Mouse (Mus musculus) embryo, embryonic 10.5 days (tissue): ENCODE results near the gene Bbc3.

Source experiments
- DNase-seq: peaks from one replicate; pipeline ENCODE4 v3.0.0-alpha.2; 2015; ENCODE audit warnings: low spot score

Gene Bbc3

GRCm38 (mm10) chr7:16317094-16317493, 8.9 kb downstream of the Bbc3 start:
- no peak for DNase-seq

DNA sequence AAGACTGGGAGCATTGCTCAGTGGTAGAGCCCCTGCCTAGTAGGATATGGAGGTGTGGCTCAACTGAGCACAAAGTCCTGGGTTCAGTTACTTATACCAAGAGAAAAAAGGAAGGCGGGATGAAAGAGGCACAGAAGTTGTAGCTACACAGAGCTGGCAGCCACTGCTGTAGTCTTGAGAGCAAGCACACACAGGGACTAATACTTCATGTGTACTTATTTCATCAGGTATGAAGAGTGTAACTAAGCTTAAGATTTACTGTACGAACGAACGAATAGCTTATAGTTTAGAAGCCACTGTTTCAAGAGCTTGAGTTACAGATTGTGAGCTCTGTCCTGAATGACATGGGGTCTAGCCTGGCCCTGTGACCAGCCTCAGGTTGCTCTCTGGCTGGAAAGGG, 11.0 kb downstream of the Bbc3 start:
- no peak for DNase-seq

DNA sequence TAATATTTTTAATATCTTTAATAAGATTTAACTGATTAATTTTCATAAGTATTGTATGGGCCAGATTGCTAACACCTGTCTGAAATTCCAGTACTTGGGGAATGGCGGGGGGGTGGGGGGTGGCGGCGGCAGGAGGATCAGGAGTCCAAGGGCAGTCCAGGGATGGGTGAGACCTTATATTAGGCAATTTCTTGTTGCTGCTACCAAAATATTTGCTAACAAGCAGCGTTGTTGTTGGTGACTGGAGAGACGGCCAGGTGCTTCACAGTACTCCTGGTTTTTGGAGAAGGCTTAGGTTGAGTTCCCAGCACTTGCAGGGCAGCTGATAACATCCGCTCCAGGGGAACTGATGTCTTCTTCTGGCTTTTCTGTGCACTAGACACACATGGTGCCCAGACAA, 12.3 kb downstream of the Bbc3 start:
- no peak for DNase-seq

GRCm38 (mm10) chr7:16324661-16325060, 16.5 kb downstream of the Bbc3 start:
- no peak for DNase-seq

- peak; percentile 91 for DNase-seq
Observed at GRCm38 (mm10) chr7:16325920-16326606, 17.9 kb downstream of the Bbc3 start.

DNA sequence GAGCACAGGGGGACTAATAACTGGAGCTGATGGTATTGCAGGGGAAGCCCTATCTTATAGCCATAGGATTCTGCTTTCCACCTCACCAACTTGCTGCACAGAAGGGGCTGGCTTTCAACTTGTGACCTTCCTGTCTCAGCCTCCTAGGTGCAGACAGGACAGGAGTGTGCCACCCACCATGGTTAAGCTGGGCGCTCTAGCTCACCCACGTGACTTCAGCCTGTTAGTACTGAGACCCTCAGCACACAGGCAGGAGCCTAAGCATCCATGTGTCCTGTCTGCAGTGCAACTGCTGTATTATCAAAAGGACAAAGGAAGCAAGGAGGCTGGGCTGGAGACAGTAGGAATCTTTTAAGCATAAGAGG, 18.4 kb downstream of the Bbc3 start:
- no peak for DNase-seq

- no peak for DNase-seq
Observed at GRCm38 (mm10) chr7:16329146-16329545, 21.0 kb downstream of the Bbc3 start.

DNA sequence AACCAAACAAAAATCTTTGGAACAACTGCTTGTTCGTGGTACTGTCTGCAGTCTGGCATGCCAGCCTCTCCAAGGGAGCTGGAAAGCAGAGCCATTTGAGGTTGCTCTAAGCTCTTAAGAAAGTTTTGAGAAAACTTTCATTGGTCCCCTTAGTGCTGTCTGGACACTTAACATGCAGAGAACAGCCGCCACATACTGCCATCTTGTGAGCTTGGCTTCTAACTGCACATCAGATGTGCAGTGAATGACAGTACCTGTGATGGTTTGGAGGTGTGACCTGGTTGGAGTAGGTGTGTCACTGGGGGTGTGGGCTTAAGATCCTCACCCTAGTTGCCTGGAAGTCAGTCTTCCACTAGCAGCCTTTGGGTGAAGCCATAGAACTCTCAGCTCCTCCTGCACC, 29.5 kb downstream of the Bbc3 start:
- DNase-seq, result no peak

- DNase-seq, result no peak
Observed at GRCm38 (mm10) chr7:16344598-16344997, 36.4 kb downstream of the Bbc3 start.

DNA sequence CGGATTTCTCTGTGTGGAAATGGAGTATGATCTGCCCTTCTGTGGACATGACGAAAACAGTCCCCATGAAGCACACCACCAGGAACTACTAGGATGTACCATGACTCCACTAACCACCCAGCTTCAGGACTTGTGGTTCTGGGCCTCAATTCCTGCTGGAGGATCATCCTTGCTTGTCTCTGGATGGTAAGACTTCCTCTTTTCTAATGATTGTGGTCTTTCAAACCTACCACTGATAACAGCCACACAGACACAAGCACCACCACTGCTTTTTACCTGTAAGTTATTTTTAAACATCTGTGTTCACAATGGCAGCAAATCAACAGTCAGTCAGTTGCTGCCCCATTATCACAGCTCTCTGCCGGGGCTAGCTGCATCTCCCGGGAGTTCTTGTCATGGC, 37.1 kb downstream of the Bbc3 start:
- no peak for DNase-seq

DNA sequence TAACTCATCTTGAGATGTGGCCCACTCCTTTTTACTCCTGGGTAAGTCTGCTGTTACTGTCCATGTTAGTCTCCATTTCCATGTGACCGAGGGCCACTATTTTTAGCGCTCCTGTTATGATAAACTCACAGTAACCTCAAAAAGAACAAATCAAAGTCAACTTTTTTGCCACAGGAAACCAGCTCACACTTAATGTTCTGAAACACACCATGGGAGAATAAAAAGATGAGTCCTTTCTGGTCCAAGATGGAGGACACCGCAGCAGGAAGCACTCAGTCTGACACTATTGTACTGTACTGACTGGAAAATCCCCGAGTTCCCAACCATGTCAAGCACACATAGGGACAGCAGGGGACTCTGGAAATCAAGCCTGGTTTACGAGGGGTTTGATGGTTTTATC, 41.8 kb downstream of the Bbc3 start:
- DNase-seq, result no peak

DNA sequence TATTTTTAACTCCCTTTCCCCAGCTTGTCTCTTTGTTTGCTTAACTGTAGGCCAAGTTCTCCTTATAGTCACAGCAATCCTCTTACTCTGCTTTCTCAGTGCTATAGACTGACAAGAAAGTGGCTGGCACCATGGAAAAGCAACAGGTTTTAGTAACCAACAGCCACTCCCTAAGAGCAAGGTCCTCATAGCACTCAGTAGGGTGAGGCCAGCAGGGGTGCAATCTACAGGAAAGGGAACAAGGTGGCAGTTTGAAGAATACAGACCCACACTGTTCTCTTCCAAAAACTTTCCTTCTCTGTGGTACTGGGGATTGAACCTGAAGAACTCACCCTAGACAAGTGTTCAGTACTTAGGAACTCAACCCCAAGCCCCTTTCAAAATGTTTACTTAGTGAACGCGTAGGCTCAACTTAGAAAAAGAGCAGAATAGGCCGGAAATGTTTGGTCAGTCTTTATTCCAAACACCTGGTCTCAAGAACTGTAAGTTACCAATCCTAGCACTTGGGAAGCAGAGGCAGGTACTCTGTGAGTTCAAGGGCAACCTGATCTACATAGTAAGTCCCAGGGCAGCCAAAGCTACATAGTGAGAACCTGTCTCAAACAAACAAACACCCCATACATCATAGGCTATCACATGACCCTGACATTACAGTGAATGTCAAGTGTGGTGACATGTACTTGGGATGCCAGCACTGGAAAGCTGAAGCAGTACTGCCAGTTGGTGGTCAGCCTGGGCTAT, 47.8 kb downstream of the Bbc3 start:
- no peak for DNase-seq

DNA sequence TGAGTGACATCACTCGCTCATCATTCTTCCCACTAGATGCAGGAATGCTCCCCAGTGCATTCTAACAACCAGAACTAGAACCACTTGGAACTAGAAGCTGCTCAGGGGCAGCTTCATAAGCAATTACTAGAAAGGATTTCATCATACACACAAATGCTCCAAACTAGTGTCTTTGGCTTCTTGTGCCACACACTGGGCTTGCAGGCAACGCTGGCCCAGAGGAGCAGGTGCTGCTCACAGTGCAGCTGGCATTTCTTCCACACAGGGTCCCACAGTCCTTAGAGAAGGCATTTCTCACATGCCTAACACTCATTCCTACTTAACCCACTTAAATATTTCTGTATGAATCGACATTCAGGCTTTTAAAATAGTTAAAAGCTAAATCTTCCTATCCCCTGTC, 49.4 kb downstream of the Bbc3 start:
- DNase-seq, result no peak

DNA sequence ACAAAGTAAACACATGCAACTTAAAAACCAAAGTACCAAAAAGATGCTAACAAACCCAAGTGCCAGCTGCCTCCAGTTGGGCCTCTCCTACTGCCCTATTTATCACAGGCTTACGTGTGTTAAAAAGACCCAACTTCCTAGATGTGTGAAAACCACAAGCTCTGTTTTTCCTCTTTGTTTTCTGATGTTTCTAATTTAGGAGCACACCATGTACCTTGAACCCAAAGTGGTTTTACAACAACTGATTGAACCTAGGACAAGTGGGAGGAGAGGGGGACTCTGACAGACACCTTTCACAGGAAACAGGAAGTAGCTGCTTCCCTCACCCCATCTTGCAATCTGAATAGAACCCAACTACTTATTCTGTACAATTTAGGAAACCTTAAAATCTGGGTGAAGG, 56.1 kb downstream of the Bbc3 start:
- no peak for DNase-seq

DNA sequence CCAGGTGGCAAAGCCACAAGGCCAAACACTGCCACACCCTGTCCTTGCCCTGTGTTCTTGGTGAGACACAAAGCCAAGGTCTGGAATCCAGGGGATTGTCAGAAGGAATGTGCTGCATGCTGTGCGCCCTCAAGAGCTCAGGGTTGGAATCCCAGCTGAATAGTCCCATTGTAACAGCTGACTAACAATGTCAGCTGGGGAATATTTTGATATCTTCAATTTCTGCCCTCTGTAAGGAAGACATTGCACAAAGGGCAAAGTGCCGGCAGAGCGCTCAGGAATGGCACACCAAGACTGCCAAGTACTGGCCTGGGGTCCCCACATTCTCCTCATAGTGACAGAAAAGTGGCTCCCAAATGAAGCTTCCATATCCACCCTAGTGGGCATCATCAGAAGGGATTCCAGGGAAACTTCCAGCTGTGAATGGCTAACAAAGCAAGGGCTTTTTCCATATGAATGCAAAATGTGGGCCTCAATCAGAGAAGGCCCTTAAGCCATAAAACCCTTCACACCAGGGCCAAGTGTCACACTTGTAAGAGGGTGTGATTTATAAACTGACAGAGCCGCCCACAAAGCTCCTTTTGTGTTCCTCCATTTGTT, 56.8 kb downstream of the Bbc3 start:
- peak; percentile 86 for DNase-seq

DNA sequence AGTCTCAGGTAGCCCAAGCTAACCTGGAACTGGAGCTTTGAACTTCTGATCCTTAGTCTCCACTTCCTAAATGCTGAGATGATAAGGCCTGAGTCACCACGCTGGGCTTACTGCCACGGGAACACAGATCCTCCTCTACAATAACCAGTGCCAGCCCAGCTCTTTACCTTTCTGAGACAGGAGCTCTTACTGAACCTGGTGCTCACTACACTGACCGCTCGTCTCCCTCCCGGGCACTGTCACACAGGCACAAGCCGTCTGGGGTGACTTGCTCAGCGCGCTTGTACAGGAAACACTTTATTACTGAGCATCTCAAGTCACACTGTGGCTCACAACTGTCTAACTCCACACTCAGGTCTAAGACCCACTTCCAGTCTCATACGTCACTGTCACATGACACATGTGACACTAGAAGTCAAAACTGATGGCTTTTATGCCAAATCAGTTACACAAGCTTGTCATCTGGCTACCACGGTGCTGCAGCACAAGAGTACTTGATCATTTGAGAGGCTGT, 58.0 kb downstream of the Bbc3 start:
- DNase-seq, result no peak

- DNase-seq, result no peak
Observed at GRCm38 (mm10) chr7:16366669-16367068, 58.5 kb downstream of the Bbc3 start.
